Mouse (Mus musculus) neural tube, embryonic 14.5 days (tissue): ENCODE measurements around the gene Pou3f3. TPM values are rescaled to one million over a fixed set of nuclear protein-coding genes. Genes with fewer than 3 reads are reported as not detected.

Experiments
- ATAC-seq: fragments of 200-750 bp; cut with Nextera tagmentation; 2 replicates; pipeline ENCODE4 v1.8.0; 2017; ENCODE audit warnings: low read depth, mild to moderate bottlenecking, moderate TSS enrichment, moderate library complexity
- H3K27ac ChIP-seq: fragments of 300-500 bp; sonication (generic); 2 replicates; pipeline ENCODE4 v1.5.1; 2014; ENCODE audit warnings: low read depth, mild to moderate bottlenecking, control low read depth, low read length, moderate library complexity, mixed read lengths
- H3K27me3 ChIP-seq: fragments of 300-500 bp; sonication (generic); 2 replicates; pipeline ENCODE4 v1.6.1; 2014; ENCODE audit warnings: low read length; ENCODE audit not compliant: control insufficient read depth, insufficient read depth
- H3K36me3 ChIP-seq: fragments of 300-500 bp; sonication (generic); 2 replicates; pipeline ENCODE4 v1.6.1; 2014; ENCODE audit warnings: low read length, mixed read lengths; ENCODE audit not compliant: control insufficient read depth, insufficient read depth
- H3K4me1 ChIP-seq: fragments of 300-500 bp; sonication (generic); 2 replicates; pipeline ENCODE4 v1.6.1; 2014; ENCODE audit warnings: low read length; ENCODE audit not compliant: control insufficient read depth, insufficient read depth
- H3K4me2 ChIP-seq: fragments of 300-500 bp; sonication (generic); 2 replicates; pipeline ENCODE4 v1.6.1; 2014; ENCODE audit warnings: mild to moderate bottlenecking, low read depth, low read length, control low read depth
- H3K4me3 ChIP-seq: fragments of 300-500 bp; sonication (generic); 2 replicates; pipeline ENCODE4 v1.5.1; 2014; ENCODE audit warnings: low read depth, low read length, control low read depth, mixed read lengths
- H3K9ac ChIP-seq: fragments of 300-500 bp; sonication (generic); replicated peaks from 2 replicates; pipeline ENCODE4 v1.6.1; 2014; ENCODE audit warnings: low read depth, mild to moderate bottlenecking, control low read depth, low read length, mixed read lengths
- H3K9me3 ChIP-seq: fragments of 300-500 bp; sonication (generic); 2 replicates; pipeline ENCODE4 v1.6.1; 2016; ENCODE audit warnings: low read length; ENCODE audit not compliant: control insufficient read depth
- WGBS: fragments of 180-500 bp; shearing (Covaris S2); extraction: QIAGEN DNeasy Blood & Tissue Kit; methylation state at CpG from one replicate; pipeline ENCODE4 v1.1.7; 2014; 5-methylcytosine and 5-hydroxymethylcytosine counted together
- polyA plus RNA-seq: library from polyadenylated mRNA; unstranded; fragments of >200 nt; fragmentation: Nextera tagmentation; extraction: Ambion mirVana; gene quantifications from 2 replicates; pipeline ENCODE4 v1.2.1, GENCODE M21; 2014

The Pou3f3 gene
- polyA plus RNA-seq, 1 experiment from 2014 or later, result 10.4 TPM

- WGBS, result 0% methylated on average over 1 of the region's 1 CpGs
Observed at GRCm38 (mm10) chr1:42692221-42692620, 3.3 kb upstream of the Pou3f3 start.

GRCm38 (mm10) chr1:42693101-42693715 lies 2.4 kb upstream of the Pou3f3 start:
- peak overlapping the region; percentile 74 for H3K9ac ChIP-seq
- H3K27me3 ChIP-seq, result peaks cover 4% of the 10 kb centered on the region; the same call in 1 of the 2 replicates
- ATAC-seq, result no peak
- no peaks in the 10 kb centered on the region for H3K9me3 ChIP-seq
- H3K4me2 ChIP-seq, result peak overlapping the region; percentile 95
- H3K4me1 ChIP-seq, result peaks cover 14% of the 10 kb centered on the region; the same call in 1 of the 2 replicates
- H3K27ac ChIP-seq, result peak overlapping the region; percentile 97
- under 1% methylated on average over 21 of the region's 21 CpGs for WGBS
- H3K4me3 ChIP-seq, result peak overlapping the region; percentile 78
- no peaks in the 10 kb centered on the region; the same call in 1 of the 2 replicates for H3K36me3 ChIP-seq

More at GRCm38 (mm10) chr1:42692221-42692620, 3.3 kb upstream of the Pou3f3 start:
- peak overlapping the region; percentile 95 for H3K4me2 ChIP-seq
- no peak for ATAC-seq
- peak overlapping the region; percentile 97 for H3K27ac ChIP-seq
- peaks cover 2% of the 10 kb centered on the region; the same call in 1 of the 2 replicates for H3K27me3 ChIP-seq
- no peaks in the 10 kb centered on the region for H3K9me3 ChIP-seq
- H3K36me3 ChIP-seq, result no peaks in the 10 kb centered on the region
- H3K9ac ChIP-seq, result peak overlapping the region; percentile 54
- peaks cover 14% of the 10 kb centered on the region; the same call in 1 of the 2 replicates for H3K4me1 ChIP-seq
- H3K4me3 ChIP-seq, result peak overlapping the region; percentile 78

GRCm38 (mm10) chr1:42693852-42694251 lies 1.7 kb upstream of the Pou3f3 start:
- peak; percentile 1; the same call in 1 of the 2 replicates for ATAC-seq
- peak overlapping the region; percentile 95 for H3K4me2 ChIP-seq
- peak overlapping the region; percentile 97 for H3K27ac ChIP-seq
- peaks cover 4% of the 10 kb centered on the region; the same call in 1 of the 2 replicates for H3K27me3 ChIP-seq
- H3K4me1 ChIP-seq, result peaks cover 11% of the 10 kb centered on the region; the same call in 1 of the 2 replicates
- peak overlapping the region; percentile 78 for H3K4me3 ChIP-seq
- H3K9ac ChIP-seq, result peak overlapping the region; percentile 74
- no peaks in the 10 kb centered on the region; the same call in 1 of the 2 replicates for H3K36me3 ChIP-seq
- WGBS, result under 1% methylated on average over 22 of the region's 22 CpGs
- H3K9me3 ChIP-seq, result no peaks in the 10 kb centered on the region

GRCm38 (mm10) chr1:42694290-42694664 lies 1.3 kb upstream of the Pou3f3 start:
- under 1% methylated on average over 21 of the region's 26 CpGs for WGBS
- Histone ChIP-seq H3K4me2 (peak overlapping the region; percentile 95), H3K9ac (peak overlapping the region; percentile 74), H3K4me1 (peaks cover 7% of the 10 kb centered on the region; the same call in 1 of the 2 replicates), H3K36me3 (no peaks in the 10 kb centered on the region; the same call in 1 of the 2 replicates), H3K27me3 (peaks cover 4% of the 10 kb centered on the region; the same call in 1 of the 2 replicates), H3K27ac (peak overlapping the region; percentile 97), H3K9me3 (no peaks in the 10 kb centered on the region), H3K4me3 (peak overlapping the region; percentile 78)
- ATAC-seq, result peak; percentile 24

- H3K4me3 ChIP-seq, result peak overlapping the region; percentile 78
- H3K4me1 ChIP-seq, result peaks cover 4% of the 10 kb centered on the region; the same call in 1 of the 2 replicates
- peaks cover 4% of the 10 kb centered on the region; the same call in 1 of the 2 replicates for H3K27me3 ChIP-seq
- H3K9me3 ChIP-seq, result no peaks in the 10 kb centered on the region
- ATAC-seq, result peak; percentile 50
- under 1% methylated on average over 52 of the region's 60 CpGs for WGBS
- peak overlapping the region; percentile 95 for H3K4me2 ChIP-seq
- H3K36me3 ChIP-seq, result no peaks in the 10 kb centered on the region; the same call in 1 of the 2 replicates
- peak overlapping the region; percentile 97 for H3K27ac ChIP-seq
- H3K9ac ChIP-seq, result peak overlapping the region; percentile 74
Observed at GRCm38 (mm10) chr1:42694665-42695577, 647 bp upstream of the Pou3f3 start.

GRCm38 (mm10) chr1:42696371-42697031 lies 933 bp downstream of the Pou3f3 start:
- Histone ChIP-seq H3K4me1 (peaks cover 6% of the 10 kb centered on the region; the same call in 1 of the 2 replicates), H3K4me2 (peak overlapping the region; percentile 95), H3K9me3 (no peaks in the 10 kb centered on the region), H3K27ac (peak overlapping the region; percentile 93), H3K4me3 (peak overlapping the region; percentile 78), H3K9ac (peak overlapping the region; percentile 93), H3K36me3 (no peaks in the 10 kb centered on the region; the same call in 1 of the 2 replicates), H3K27me3 (peaks cover 4% of the 10 kb centered on the region; the same call in 1 of the 2 replicates)
- no peak for ATAC-seq
- 1% methylated on average over 35 of the region's 62 CpGs for WGBS

GRCm38 (mm10) chr1:42697321-42697755 lies 1.8 kb downstream of the Pou3f3 start:
- no peaks in the 10 kb centered on the region; the same call in 1 of the 2 replicates for H3K36me3 ChIP-seq
- 0% methylated on average over 22 of the region's 58 CpGs for WGBS
- peak overlapping the region; percentile 78 for H3K4me3 ChIP-seq

More at GRCm38 (mm10) chr1:42697321-42697755, 1.8 kb downstream of the Pou3f3 start:
- Histone ChIP-seq H3K4me2 (peak overlapping the region; percentile 95), H3K4me1 (peaks cover 5% of the 10 kb centered on the region; the same call in 1 of the 2 replicates), H3K9me3 (no peaks in the 10 kb centered on the region), H3K9ac (peak overlapping the region; percentile 93), H3K27ac (peak overlapping the region; percentile 93), H3K27me3 (peaks cover 4% of the 10 kb centered on the region; the same call in 1 of the 2 replicates)
- no peak for ATAC-seq
